In genomic region chr11:101066549-101067412, GRCm38 (mm10) we compare ENCODE assay signal across 8 mouse cellular contexts. TPM values are rescaled to one million over a fixed set of nuclear protein-coding genes. Genes with fewer than 3 reads are reported as not detected.
DNase-seq lines count a peak whose midpoint lies in the region; ATAC-seq and TF ChIP-seq lines count a peak whose summit lies in the region.

No protein-coding gene starts in this region.

- peak; percentile 99 for TF ChIP-seq CTCF in intestine, postnatal 0 days (IDR thresholded peaks at IDR 0.05; ENCODE audit: low read depth)

- peak; percentile 69 to 88 for DNase-seq in frontal cortex, adult 2 months (ENCODE audit: extremely low spot score in 1 of 2, low spot score in 1 of 2)
- DNase-seq in embryo, embryonic 11.5 days (ENCODE audit: low read depth, low spot score), result peak; percentile 67
- DNase-seq in heart, adult 11 months, result peak; percentile 97
- DNase-seq in spleen, postnatal 10 days (ENCODE audit: low spot score in 2 of 2), result peak; percentile 87 to 91

- H3K4me3 ChIP-seq in intestine, postnatal 0 days (ENCODE audit: low read depth, low read length), result peak overlapping the region; percentile 20; the same call in 1 of the 2 replicates
- peak overlapping the region; percentile 20; the same call in 1 of the 2 replicates for H3K4me3 ChIP-seq in limb, embryonic 12.5 days (replicated peaks)
- peak overlapping the region; percentile 28 for H3K4me3 ChIP-seq in midbrain, embryonic 15.5 days

- WGBS in intestine, postnatal 0 days, result 19% methylated on average over 18 of the region's 18 CpGs
- WGBS in limb, embryonic 12.5 days, result 26% methylated on average over 18 of the region's 18 CpGs
- 16% methylated on average over 18 of the region's 18 CpGs for WGBS in midbrain, embryonic 15.5 days

- peaks cover 7% of the 10 kb centered on the region; the same call in 1 of the 2 replicates for H3K36me3 ChIP-seq in intestine, postnatal 0 days (ENCODE audit: control insufficient read depth, insufficient read depth)
- H3K36me3 ChIP-seq in limb, embryonic 12.5 days, result peaks cover 17% of the 10 kb centered on the region
- H3K36me3 ChIP-seq in midbrain, embryonic 15.5 days (replicated peaks), result peaks cover 16% of the 10 kb centered on the region

- no peaks in the 10 kb centered on the region for H3K27me3 ChIP-seq in intestine, postnatal 0 days (replicated peaks; ENCODE audit: control insufficient read depth, insufficient read depth, low read length)
- H3K27me3 ChIP-seq in limb, embryonic 12.5 days, result peaks cover 25% of the 10 kb centered on the region
- H3K27me3 ChIP-seq in midbrain, embryonic 15.5 days (replicated peaks), result no peaks in the 10 kb centered on the region; the same call in 1 of the 2 replicates

- H3K9me3 ChIP-seq in intestine, postnatal 0 days (ENCODE audit: control insufficient read depth), result no peaks in the 10 kb centered on the region
- H3K9me3 ChIP-seq in limb, embryonic 12.5 days, result no peaks in the 10 kb centered on the region
- no peaks in the 10 kb centered on the region for H3K9me3 ChIP-seq in midbrain, embryonic 15.5 days

- H3K9ac ChIP-seq in intestine, postnatal 0 days (ENCODE audit: low read depth, low read length), result no peak overlapping the region
- peak overlapping the region; percentile 23; the same call in 1 of the 2 replicates for H3K9ac ChIP-seq in limb, embryonic 12.5 days (replicated peaks)
- H3K9ac ChIP-seq in midbrain, embryonic 15.5 days, result peak overlapping the region; percentile 35

- H3K27ac ChIP-seq in intestine, postnatal 0 days (ENCODE audit: low read depth, low read length), result no peak overlapping the region
- H3K27ac ChIP-seq in limb, embryonic 12.5 days, result no peak overlapping the region
- 0 out of 2 replicates have a peak overlapping the region, but pooled peaks have one; percentile 30 for H3K27ac ChIP-seq in midbrain, embryonic 15.5 days

- ATAC-seq in frontal cortex, adult (ENCODE audit: low TSS enrichment), result no peak
- no peak for ATAC-seq in intestine, postnatal 0 days
- peak; percentile 22; the same call in 1 of the 2 replicates for ATAC-seq in limb, embryonic 12.5 days (ENCODE audit: insufficient number of reproducible peaks, insufficient read depth, low FRiP score, low TSS enrichment, low read depth)
- ATAC-seq in midbrain, embryonic 15.5 days (replicated peaks), result no peak

- H3K4me2 ChIP-seq in intestine, postnatal 0 days (replicated peaks; ENCODE audit: low read depth), result peak overlapping the region; percentile 64
- peak overlapping the region; percentile 52 for H3K4me2 ChIP-seq in limb, embryonic 12.5 days
- H3K4me2 ChIP-seq in midbrain, embryonic 15.5 days, result peak overlapping the region; percentile 58

- H3K4me1 ChIP-seq in intestine, postnatal 0 days (replicated peaks; ENCODE audit: control insufficient read depth, insufficient read depth, low read length), result peaks cover 16% of the 10 kb centered on the region; the same call in 1 of the 2 replicates
- peaks cover 33% of the 10 kb centered on the region for H3K4me1 ChIP-seq in limb, embryonic 12.5 days (replicated peaks)
- peaks cover 22% of the 10 kb centered on the region for H3K4me1 ChIP-seq in midbrain, embryonic 15.5 days

RNA-seq across cellular contexts. Expression of gene Naglu, which starts 3.0 kb away (rescaled TPM):
- polyA plus RNA-seq in frontal cortex, adult 2 months (2012; rRNA removed), result 11.8 and 13.0 TPM in 2 replicates
- 25.6 and 25.8 TPM in 2 replicates for polyA plus RNA-seq in intestine, postnatal 0 days (2015; fragmentation: Nextera tagmentation; extraction: Ambion mirVana)
- polyA plus RNA-seq in limb, embryonic 12.5 days (2016; fragmentation: Nextera tagmentation; extraction: Ambion mirVana), result 8.0 and 8.1 TPM in 2 replicates
- 13.7 and 15.5 TPM in 2 replicates for polyA plus RNA-seq in midbrain, embryonic 15.5 days (2015; fragmentation: Nextera tagmentation; extraction: Ambion mirVana)

RNA-seq across cellular contexts. Expression of gene Hsd17b1, which starts 11.4 kb away (rescaled TPM):
- 0.46 and 0.55 TPM in 2 replicates for polyA plus RNA-seq in frontal cortex, adult 2 months (2012; rRNA removed)
- polyA plus RNA-seq in intestine, postnatal 0 days (2015; fragmentation: Nextera tagmentation; extraction: Ambion mirVana), result 0.08 TPM in 1 of 2 replicates, not detected in the other
- polyA plus RNA-seq in limb, embryonic 12.5 days (2016; fragmentation: Nextera tagmentation; extraction: Ambion mirVana), result not detected in 2 replicates
- polyA plus RNA-seq in midbrain, embryonic 15.5 days (2015; fragmentation: Nextera tagmentation; extraction: Ambion mirVana), result 0.37 and 0.63 TPM in 2 replicates

RNA-seq across cellular contexts. Expression of gene Coasy, which starts 15.6 kb away (rescaled TPM):
- 30.8 and 34.1 TPM in 2 replicates for polyA plus RNA-seq in frontal cortex, adult 2 months (2012; rRNA removed)
- 28.0 TPM in 2 replicates for polyA plus RNA-seq in intestine, postnatal 0 days (2015; fragmentation: Nextera tagmentation; extraction: Ambion mirVana)
- 43.6 and 46.5 TPM in 2 replicates for polyA plus RNA-seq in limb, embryonic 12.5 days (2016; fragmentation: Nextera tagmentation; extraction: Ambion mirVana)
- polyA plus RNA-seq in midbrain, embryonic 15.5 days (2015; fragmentation: Nextera tagmentation; extraction: Ambion mirVana), result 43.3 and 47.1 TPM in 2 replicates

RNA-seq across cellular contexts. Expression of gene Mlx, which starts 20.3 kb away (rescaled TPM):
- 52.0 and 56.0 TPM in 2 replicates for polyA plus RNA-seq in frontal cortex, adult 2 months (2012; rRNA removed)
- 93.3 and 96.4 TPM in 2 replicates for polyA plus RNA-seq in intestine, postnatal 0 days (2015; fragmentation: Nextera tagmentation; extraction: Ambion mirVana)
- polyA plus RNA-seq in limb, embryonic 12.5 days (2016; fragmentation: Nextera tagmentation; extraction: Ambion mirVana), result 40.4 and 43.1 TPM in 2 replicates
- 103 and 107 TPM in 2 replicates for polyA plus RNA-seq in midbrain, embryonic 15.5 days (2015; fragmentation: Nextera tagmentation; extraction: Ambion mirVana)

RNA-seq across cellular contexts. Expression of gene Psmc3ip, which starts 28.5 kb away (rescaled TPM):
- 5.6 and 7.8 TPM in 2 replicates for polyA plus RNA-seq in frontal cortex, adult 2 months (2012; rRNA removed)
- 9.1 and 10.5 TPM in 2 replicates for polyA plus RNA-seq in intestine, postnatal 0 days (2015; fragmentation: Nextera tagmentation; extraction: Ambion mirVana)
- polyA plus RNA-seq in limb, embryonic 12.5 days (2016; fragmentation: Nextera tagmentation; extraction: Ambion mirVana), result 54.3 and 55.7 TPM in 2 replicates
- 18.3 and 20.3 TPM in 2 replicates for polyA plus RNA-seq in midbrain, embryonic 15.5 days (2015; fragmentation: Nextera tagmentation; extraction: Ambion mirVana)
